Mouse (Mus musculus) hindbrain, postnatal 0 days (tissue): ENCODE measurements at regions not wholly inside any gene's neighbourhood (a gene's known extent, or its start where the extent isn't known, plus 50 kb on each side); places are given as distances from the start of the nearest gene placed in this dataset.
A peak's percentile ranks its signal among the peaks of the same experiment; 100 is the strongest.

Source experiments
- ATAC-seq: fragments of 200-750 bp; cut with Nextera tagmentation; 2 replicates; pipeline ENCODE4 v1.8.0; 2017; ENCODE audit warnings: mild to moderate bottlenecking, moderate TSS enrichment, moderate library complexity
- DNase-seq: peaks from one replicate; pipeline ENCODE4 v3.0.0-alpha.2; 2015; ENCODE audit warnings: low spot score
- H3K27ac ChIP-seq: fragments of 300-500 bp; sonication (generic); 2 replicates; pipeline ENCODE4 v1.5.1; 2014; ENCODE audit warnings: mild to moderate bottlenecking
- H3K27me3 ChIP-seq: fragments of 300-500 bp; sonication (generic); 2 replicates; pipeline ENCODE4 v1.6.1; 2014; ENCODE audit warnings: low read length, mixed read lengths; ENCODE audit not compliant: insufficient read depth
- H3K36me3 ChIP-seq: fragments of 300-500 bp; sonication (generic); 2 replicates; pipeline ENCODE4 v1.6.1; 2014; ENCODE audit warnings: low read length, mixed read lengths; ENCODE audit not compliant: insufficient read depth
- H3K4me1 ChIP-seq: fragments of 300-500 bp; sonication (generic); 2 replicates; pipeline ENCODE4 v1.6.1; 2014; ENCODE audit warnings: antibody characterized with exemption, low read length, mixed read lengths; ENCODE audit not compliant: insufficient read depth
- H3K4me2 ChIP-seq: fragments of 300-500 bp; sonication (generic); 2 replicates; pipeline ENCODE4 v1.6.1; 2014; ENCODE audit warnings: low read depth, mild to moderate bottlenecking, low read length, moderate library complexity, mixed read lengths
- H3K4me3 ChIP-seq: fragments of 300-500 bp; sonication (generic); 2 replicates; pipeline ENCODE4 v1.5.1; 2014; ENCODE audit warnings: low read length
- H3K9ac ChIP-seq: fragments of 300-500 bp; sonication (generic); replicated peaks from 2 replicates; pipeline ENCODE4 v1.6.1; 2014; ENCODE audit warnings: mild to moderate bottlenecking, low read length, moderate library complexity, mixed read lengths
- H3K9me3 ChIP-seq: fragments of 300-500 bp; sonication (generic); 2 replicates; pipeline ENCODE4 v1.6.1; 2016; ENCODE audit warnings: low read length, mixed read lengths
- CTCF ChIP-seq: IDR thresholded peaks from 2 replicates; pipeline ENCODE4 v1.5.1; 2016; ENCODE audit warnings: antibody characterized with exemption, control low read depth, low read depth
- WGBS: fragments of 180-500 bp; shearing (Covaris S2); extraction: QIAGEN DNeasy Blood & Tissue Kit; methylation state at CpG from one replicate; pipeline ENCODE4 v1.1.7; 2014; 5-methylcytosine and 5-hydroxymethylcytosine counted together

- ATAC-seq: no peak
- Histone ChIP-seq H3K9me3 (no peaks in the 10 kb centered on the region), H3K4me3 (no peak overlapping the region), H3K36me3 (no peaks in the 10 kb centered on the region), H3K27ac (no peak overlapping the region), H3K27me3 (no peaks in the 10 kb centered on the region), H3K4me2 (no peak overlapping the region), H3K9ac (no peak overlapping the region), H3K4me1 (no peaks in the 10 kb centered on the region)
- peak; percentile 51 for DNase-seq
- WGBS: 55% methylated on average over 3 of the region's 3 CpGs
- TF ChIP-seq CTCF: no peak
These were observed 863.5 kb downstream of the Pdha2 start for GRCm38 (mm10) chr3:140348670-140349069.

DNA sequence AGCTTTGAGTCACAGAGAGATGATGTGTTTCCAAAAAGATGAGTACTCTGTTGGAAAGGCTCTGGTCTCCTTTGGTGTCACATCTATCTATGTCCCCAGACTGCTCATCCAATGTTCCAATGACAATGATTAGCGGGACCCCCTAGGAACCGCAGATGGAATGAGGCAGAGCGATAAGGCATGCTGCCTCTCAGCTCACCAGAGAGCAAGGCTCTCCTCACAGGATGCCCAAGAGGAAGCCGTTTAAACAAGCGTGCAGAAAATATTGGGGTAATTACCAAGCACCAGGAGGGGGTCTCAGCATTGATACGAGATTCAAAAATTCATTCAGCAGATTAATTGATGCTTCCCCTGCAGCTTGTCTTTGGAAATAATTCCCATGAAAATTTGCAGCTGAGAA lies 871.5 kb downstream of the Pdha2 start:
- ATAC-seq (no peak), DNase-seq (peak; percentile 34)
- Histone ChIP-seq H3K9me3 (no peaks in the 10 kb centered on the region), H3K36me3 (no peaks in the 10 kb centered on the region), H3K4me1 (no peaks in the 10 kb centered on the region), H3K4me3 (no peak overlapping the region), H3K4me2 (no peak overlapping the region), H3K27ac (no peak overlapping the region), H3K9ac (no peak overlapping the region), H3K27me3 (no peaks in the 10 kb centered on the region)
- WGBS: 35% methylated on average over 6 of the region's 6 CpGs
- no peak for TF ChIP-seq CTCF

DNA sequence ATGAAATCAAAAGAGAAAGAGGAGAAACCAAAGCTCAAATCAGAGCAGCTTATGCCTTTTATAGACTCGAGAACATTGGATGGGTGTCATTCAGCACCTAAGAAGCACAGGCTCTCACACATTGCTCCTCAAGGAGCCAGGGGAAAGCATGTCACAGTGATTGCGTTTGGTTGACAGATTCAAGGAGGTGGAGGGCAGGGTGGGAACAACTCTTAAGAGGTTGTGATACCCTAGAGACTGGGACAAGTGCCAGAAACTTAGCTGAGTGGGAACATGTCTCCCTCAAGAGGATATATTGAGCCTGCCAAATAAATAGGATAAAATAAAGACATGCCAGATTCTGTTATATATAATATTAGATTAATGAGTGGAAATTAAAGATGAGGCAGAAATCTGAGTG lies 898.4 kb downstream of the Pdha2 start:
- H3K9me3 ChIP-seq: no peaks in the 10 kb centered on the region
- DNase-seq (peak; percentile 44), ATAC-seq (no peak)
- no peaks in the 10 kb centered on the region for H3K27me3 ChIP-seq
- H3K4me2 ChIP-seq: no peak overlapping the region
- H3K9ac ChIP-seq: no peak overlapping the region
- H3K4me3 ChIP-seq: no peak overlapping the region
- H3K27ac ChIP-seq: no peak overlapping the region
- H3K36me3 ChIP-seq: no peaks in the 10 kb centered on the region
- H3K4me1 ChIP-seq: no peaks in the 10 kb centered on the region
- 36% methylated on average over 2 of the region's 2 CpGs for WGBS
- TF ChIP-seq CTCF: no peak

- H3K4me3 ChIP-seq: no peak overlapping the region
- H3K27ac ChIP-seq: no peak overlapping the region
- DNase-seq (no peak), ATAC-seq (no peak)
- H3K9ac ChIP-seq: no peak overlapping the region
- H3K36me3 ChIP-seq: no peaks in the 10 kb centered on the region
- no peaks in the 10 kb centered on the region for H3K27me3 ChIP-seq
- no peaks in the 10 kb centered on the region for H3K4me1 ChIP-seq
- WGBS: 91% methylated on average over 2 of the region's 2 CpGs
- H3K4me2 ChIP-seq: no peak overlapping the region
- no peaks in the 10 kb centered on the region for H3K9me3 ChIP-seq
- TF ChIP-seq CTCF: no peak
These were observed 912.8 kb downstream of the Pdha2 start for GRCm38 (mm10) chr3:140299364-140299763.
